Mouse (Mus musculus): ENCODE data around the gene Scn4a. TPM values are rescaled to one million over a fixed set of nuclear protein-coding genes. Genes with fewer than 3 reads are reported as not detected.
"Not testable (repeated sequence)": the region's sequence is repeated elsewhere in the genome, so short reads cannot be mapped to it uniquely, and the experiment has no call there.

The Scn4a gene
- 0.03 and 0.13 TPM in 2 replicates for polyA plus RNA-seq (2016; fragmentation: Nextera tagmentation; extraction: Ambion mirVana)

DNA sequence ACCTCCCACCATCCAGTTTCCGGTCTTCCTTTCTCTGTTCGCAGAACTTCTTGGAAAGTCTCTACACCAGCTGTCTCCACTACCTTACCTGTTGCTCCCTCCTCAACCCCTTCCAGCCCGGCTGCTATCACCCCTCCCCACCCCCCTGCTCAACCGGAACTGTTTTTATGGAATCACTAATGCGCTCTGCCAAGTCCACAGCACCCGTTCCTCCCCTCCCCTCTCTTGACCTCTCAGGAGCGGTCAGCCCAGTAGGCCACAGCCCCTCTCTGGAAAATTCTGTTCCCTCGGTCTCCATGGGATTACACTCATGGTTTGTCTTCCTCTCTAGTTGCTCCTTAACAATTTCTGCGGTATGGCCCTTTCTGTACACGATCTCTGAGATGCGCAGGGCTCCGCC lies at the start of gene Scn4a:
TSS of gene Scn4a (minus strand) at position 101 of the 400 bp plus-strand sequence.
- Histone ChIP-seq H3K4me3 (no peak within 1 kb of the TSS), H3K4me2 (replicated peaks) (no peak within 1 kb of the TSS), H3K9me3 (no peaks in the 10 kb centered on the region), H3K36me3 (no peaks in the 10 kb centered on the region), H3K27ac (no peak within 1 kb of the TSS), H3K4me1 (no peaks in the 10 kb centered on the region), H3K27me3 (replicated peaks) (no peaks in the 10 kb centered on the region), H3K9ac (no peak within 1 kb of the TSS)
- WGBS = 88% methylated on average over 12 of the region's 12 CpGs
- ATAC-seq (ENCODE audit: low FRiP score, low read depth) = no peak

DNA sequence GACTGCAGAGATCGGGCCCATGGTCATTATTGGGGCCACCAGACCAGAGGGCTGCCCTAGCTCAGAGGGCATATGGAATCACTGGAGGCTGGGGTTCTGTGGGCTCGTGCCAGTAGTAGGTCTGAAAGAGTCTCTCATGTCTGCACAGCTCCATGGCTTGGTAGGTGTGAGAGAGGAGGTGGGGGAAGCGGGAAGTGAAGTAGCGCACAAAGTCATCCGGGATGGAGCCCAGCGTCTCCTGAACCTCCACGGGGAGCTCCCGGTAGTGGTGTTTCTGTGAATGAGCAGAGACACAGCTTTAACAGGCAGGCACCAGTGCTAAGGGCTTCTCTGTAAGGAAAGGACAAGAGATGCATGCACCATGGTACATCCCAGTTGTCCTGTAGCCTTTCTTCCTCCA lies 45.4 kb upstream of the Scn4a start:
- ATAC-seq (ENCODE audit: low FRiP score, low read depth) = no peak
- WGBS = 94% methylated on average over 8 of the region's 8 CpGs
- Histone ChIP-seq H3K9ac (no peak overlapping the region), H3K27ac (no peak overlapping the region), H3K4me2 (replicated peaks) (no peak overlapping the region), H3K4me3 (no peak overlapping the region), H3K9me3 (no peaks in the 10 kb centered on the region), H3K4me1 (no peaks in the 10 kb centered on the region), H3K36me3 (peaks cover 37% of the 10 kb centered on the region), H3K27me3 (replicated peaks) (no peaks in the 10 kb centered on the region)

DNA sequence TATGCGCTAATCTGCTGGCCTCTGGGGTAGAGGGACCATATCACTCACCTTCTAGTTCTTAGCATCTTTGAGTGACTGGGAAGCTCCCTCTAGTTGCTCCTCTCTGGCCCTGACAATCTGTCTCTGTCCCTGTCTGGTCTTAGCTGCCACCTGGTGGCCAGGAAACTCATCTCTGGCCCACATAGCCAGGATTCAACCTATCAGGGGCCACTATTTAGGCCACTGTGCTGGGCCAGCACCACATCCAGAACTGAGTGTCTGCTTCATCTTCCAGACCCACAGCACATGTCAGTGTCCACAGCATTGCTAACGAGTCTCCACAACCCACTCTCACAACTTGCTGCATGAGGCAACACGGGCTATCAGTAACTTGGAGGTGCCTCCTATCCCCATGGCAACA lies 44.6 kb upstream of the Scn4a start:
- no peaks in the 10 kb centered on the region for H3K9me3 ChIP-seq
- peaks cover 33% of the 10 kb centered on the region for H3K36me3 ChIP-seq
- no peaks in the 10 kb centered on the region for H3K4me1 ChIP-seq
- H3K4me2 ChIP-seq (replicated peaks) = no peak overlapping the region
- no peak overlapping the region for H3K27ac ChIP-seq
- no peaks in the 10 kb centered on the region for H3K27me3 ChIP-seq (replicated peaks)
- ATAC-seq (ENCODE audit: low FRiP score, low read depth) = no peak
- no peak overlapping the region for H3K9ac ChIP-seq
- H3K4me3 ChIP-seq = no peak overlapping the region
- WGBS = 87% methylated on average over 3 of the region's 3 CpGs

DNA sequence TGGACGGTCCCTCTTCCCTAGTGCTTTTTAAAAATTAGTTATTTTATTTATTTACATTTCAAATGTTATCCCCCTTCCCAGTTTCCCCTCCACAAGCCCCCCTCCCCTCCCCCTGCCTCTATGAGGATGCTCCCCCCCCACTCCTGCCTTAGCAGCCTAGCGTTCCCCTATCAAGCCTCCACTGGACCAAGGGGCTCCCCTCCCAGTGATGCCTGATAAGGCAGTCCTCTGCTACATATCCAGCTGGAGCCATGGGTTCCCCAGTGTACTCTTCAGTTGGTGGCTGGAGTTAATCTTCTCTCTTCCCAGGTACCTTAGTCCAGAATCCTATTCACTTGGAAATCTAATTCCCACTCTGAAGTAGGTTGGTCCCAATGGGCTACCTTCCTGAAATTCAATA lies 41.0 kb upstream of the Scn4a start:
- not testable (repeated sequence) for H3K4me1 ChIP-seq; H3K4me3 ChIP-seq; H3K27ac ChIP-seq; H3K9ac ChIP-seq; H3K4me2 ChIP-seq (replicated peaks); H3K9me3 ChIP-seq; H3K27me3 ChIP-seq (replicated peaks); ATAC-seq (ENCODE audit: low FRiP score, low read depth)
- H3K36me3 ChIP-seq = peaks cover 15% of the 10 kb centered on the region
- 96% methylated on average over 2 of the region's 2 CpGs for WGBS

DNA sequence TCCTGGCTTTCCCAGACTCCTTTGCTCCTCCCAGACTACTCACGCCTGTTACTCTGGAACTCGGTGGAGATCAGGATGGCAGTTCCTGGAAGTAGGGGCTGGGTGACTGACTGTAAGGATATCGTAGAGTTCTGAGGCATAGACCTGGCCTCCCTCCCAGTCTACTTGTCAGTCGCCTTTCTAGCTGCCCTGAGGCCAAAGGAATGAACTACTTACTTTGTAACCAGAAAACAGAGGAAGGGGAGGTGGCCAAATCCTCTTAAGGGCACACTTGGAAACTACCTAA lies 40.2 kb upstream of the Scn4a start:
- ATAC-seq (ENCODE audit: low FRiP score, low read depth) = no peak
- Histone ChIP-seq H3K27me3 (replicated peaks) (no peaks in the 10 kb centered on the region), H3K9ac (no peak overlapping the region), H3K4me1 (no peaks in the 10 kb centered on the region), H3K9me3 (no peaks in the 10 kb centered on the region), H3K36me3 (peaks cover 8% of the 10 kb centered on the region; the same call in 1 of the 2 replicates), H3K27ac (no peak overlapping the region), H3K4me3 (no peak overlapping the region), H3K4me2 (replicated peaks) (no peak overlapping the region)
- 61% methylated on average over 4 of the region's 4 CpGs for WGBS

DNA sequence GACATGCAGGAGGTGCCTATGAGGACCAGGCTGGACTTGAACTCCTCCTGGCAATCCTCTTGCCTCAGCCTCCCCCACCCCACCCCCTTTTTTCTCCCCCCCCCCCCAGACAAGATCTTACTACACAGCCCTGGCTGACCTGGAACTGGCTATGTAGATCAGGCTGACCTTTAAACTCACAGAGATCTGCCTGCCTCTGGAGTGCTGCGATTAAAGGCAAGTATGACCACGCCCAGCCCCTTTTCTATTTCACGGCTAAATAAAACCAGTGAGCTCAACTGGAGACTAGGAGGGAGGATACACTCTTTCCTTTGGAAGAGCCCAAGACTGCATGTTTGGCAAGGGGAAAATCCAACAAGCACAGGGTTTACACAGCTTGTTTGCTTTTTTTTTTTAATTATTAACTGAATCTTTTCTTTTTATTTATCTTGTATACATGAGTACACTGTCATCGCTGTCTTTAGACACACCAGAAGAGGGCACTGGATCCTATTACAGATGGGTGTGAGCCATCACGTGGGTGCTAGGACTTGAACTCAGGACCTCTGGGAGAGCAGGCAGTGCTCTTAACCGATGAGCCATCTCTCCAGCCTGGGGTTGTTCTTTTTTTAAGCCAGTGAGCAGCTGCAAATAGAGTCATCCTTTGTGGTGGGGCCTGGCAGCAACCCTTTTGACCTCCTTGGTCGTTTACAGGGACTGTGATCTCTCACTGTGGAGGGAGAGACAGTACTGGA lies 39.7 kb upstream of the Scn4a start:
- no peak for ATAC-seq (ENCODE audit: low FRiP score, low read depth)
- no peaks in the 10 kb centered on the region for H3K9me3 ChIP-seq
- H3K4me1 ChIP-seq = no peaks in the 10 kb centered on the region
- no peak overlapping the region for H3K9ac ChIP-seq
- H3K4me3 ChIP-seq = no peak overlapping the region
- no peaks in the 10 kb centered on the region for H3K27me3 ChIP-seq (replicated peaks)
- WGBS = 74% methylated on average over 7 of the region's 7 CpGs
- H3K4me2 ChIP-seq (replicated peaks) = no peak overlapping the region
- H3K27ac ChIP-seq = no peak overlapping the region
- H3K36me3 ChIP-seq = peaks cover 5% of the 10 kb centered on the region; the same call in 1 of the 2 replicates

DNA sequence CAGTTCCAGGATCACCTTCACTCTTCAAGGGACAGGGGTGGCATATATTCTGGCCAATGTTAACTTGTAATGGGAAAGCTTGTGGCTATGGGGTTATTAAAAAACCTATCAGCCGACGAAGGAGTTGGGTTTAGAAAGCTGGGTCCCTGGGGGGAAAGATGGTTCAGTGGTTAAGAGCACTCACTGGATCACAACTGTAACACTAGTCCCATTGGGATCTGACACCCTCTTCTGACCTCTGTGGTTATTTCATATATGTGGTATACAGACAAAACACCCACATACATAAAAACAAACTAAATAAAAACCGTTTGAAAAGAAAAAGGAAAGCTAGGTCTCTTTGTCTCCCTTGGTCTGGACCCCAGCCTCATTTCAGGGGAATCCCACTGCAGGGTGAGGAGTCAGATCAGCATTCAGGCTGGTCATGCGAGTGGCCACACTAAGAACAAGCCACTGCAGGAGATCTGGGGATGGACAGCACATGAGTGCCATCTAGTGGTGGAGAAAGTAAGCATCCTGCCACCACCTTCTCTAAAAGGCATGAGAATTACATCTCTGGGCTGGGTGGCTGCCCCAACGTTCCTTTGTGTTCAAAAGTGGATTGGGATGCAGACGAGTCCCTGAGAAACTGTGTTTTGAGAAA lies 38.6 kb upstream of the Scn4a start:
- peaks cover 5% of the 10 kb centered on the region; the same call in 1 of the 2 replicates for H3K36me3 ChIP-seq
- H3K27ac ChIP-seq = no peak overlapping the region
- peak; percentile 29; the same call in 1 of the 2 replicates for ATAC-seq (ENCODE audit: low FRiP score, low read depth)
- H3K27me3 ChIP-seq (replicated peaks) = no peaks in the 10 kb centered on the region
- no peaks in the 10 kb centered on the region for H3K9me3 ChIP-seq
- H3K9ac ChIP-seq = no peak overlapping the region
- no peak overlapping the region for H3K4me2 ChIP-seq (replicated peaks)
- no peaks in the 10 kb centered on the region for H3K4me1 ChIP-seq
- 32% methylated on average over 6 of the region's 6 CpGs for WGBS
- no peak overlapping the region for H3K4me3 ChIP-seq

DNA sequence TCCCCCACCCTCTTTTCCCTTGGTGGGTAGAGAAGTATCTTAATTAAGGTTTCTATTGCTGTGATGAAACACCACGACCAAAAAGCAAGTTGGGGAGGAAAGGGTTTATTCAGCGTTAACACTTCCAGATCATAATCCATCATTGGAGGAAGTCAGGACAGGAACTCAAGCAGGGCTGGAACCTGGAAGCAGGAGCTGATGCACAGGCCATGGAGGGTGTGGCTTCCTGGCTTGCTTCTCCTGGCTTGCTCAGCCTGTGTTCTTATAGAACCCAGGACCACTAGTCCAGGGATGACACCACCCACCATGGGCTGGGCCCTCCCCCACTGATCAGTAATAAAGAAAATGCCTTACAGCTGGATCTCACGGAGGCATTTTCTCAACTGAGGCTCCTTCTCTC lies 37.7 kb upstream of the Scn4a start:
- no peak for ATAC-seq (ENCODE audit: low FRiP score, low read depth)
- Histone ChIP-seq H3K27me3 (replicated peaks) (no peaks in the 10 kb centered on the region), H3K4me2 (replicated peaks) (no peak overlapping the region), H3K9ac (no peak overlapping the region), H3K9me3 (no peaks in the 10 kb centered on the region), H3K36me3 (peaks cover 5% of the 10 kb centered on the region; the same call in 1 of the 2 replicates), H3K4me1 (no peaks in the 10 kb centered on the region), H3K4me3 (no peak overlapping the region), H3K27ac (no peak overlapping the region)
- 68% methylated on average over 3 of the region's 3 CpGs for whole genome bisulfite sequencing

DNA sequence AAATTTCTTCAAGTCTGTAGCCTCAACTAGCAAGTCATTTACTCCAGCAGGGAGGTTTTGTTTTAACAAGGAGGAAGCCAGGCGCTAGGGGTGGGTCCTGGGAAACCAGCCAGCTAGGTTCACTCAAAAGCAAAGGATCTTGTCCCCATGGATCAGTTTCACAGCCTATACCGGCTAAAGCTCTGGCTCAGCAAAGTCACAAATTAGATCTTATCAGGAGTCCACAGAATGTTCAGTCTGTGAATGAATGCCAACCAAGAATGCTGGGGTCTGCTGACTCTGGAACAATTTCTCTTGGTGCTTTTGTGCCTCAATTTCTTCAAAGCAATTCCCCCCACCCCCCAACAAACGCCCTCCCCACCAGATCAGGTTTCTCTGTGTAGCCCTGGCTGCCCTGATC lies 36.5 kb upstream of the Scn4a start:
- ATAC-seq (ENCODE audit: low FRiP score, low read depth) = no peak
- 58% methylated on average over 3 of the region's 3 CpGs for WGBS
- Histone ChIP-seq H3K4me1 (no peaks in the 10 kb centered on the region), H3K9me3 (no peaks in the 10 kb centered on the region), H3K4me3 (no peak overlapping the region), H3K27ac (no peak overlapping the region), H3K4me2 (replicated peaks) (no peak overlapping the region), H3K27me3 (replicated peaks) (no peaks in the 10 kb centered on the region), H3K36me3 (peaks cover 5% of the 10 kb centered on the region; the same call in 1 of the 2 replicates), H3K9ac (no peak overlapping the region)

DNA sequence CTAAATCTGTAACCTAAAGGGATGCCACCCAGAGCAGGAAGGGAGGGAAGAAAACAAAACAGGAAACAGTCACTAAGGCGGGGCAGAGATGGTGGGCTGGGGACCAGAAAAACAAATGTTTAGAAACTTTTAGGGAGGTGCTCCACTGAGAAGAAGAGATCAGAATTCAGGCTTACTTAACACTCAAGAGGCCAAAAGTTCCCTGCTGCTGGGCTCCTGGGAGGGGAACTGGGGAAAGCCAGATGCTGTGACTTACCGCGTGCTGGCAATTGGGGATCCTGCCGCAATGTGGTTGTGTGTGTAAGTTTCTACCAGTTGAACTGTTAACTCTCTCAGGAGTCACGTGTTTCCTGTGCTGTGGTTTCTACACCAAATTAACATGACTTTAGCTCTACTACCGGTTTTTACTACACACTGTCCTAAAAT lies 34.7 kb upstream of the Scn4a start, which contains the start of gene Icam2:
TSS of gene Icam2 (minus strand) at position 285 of the 426 bp plus-strand sequence.
- ATAC-seq (ENCODE audit: low FRiP score, low read depth) = no peak
- Histone ChIP-seq H3K27ac (no peak within 1 kb of the TSS), H3K9ac (no peak within 1 kb of the TSS), H3K36me3 (no peaks in the 10 kb centered on the region), H3K4me1 (no peaks in the 10 kb centered on the region), H3K27me3 (replicated peaks) (no peaks in the 10 kb centered on the region), H3K4me3 (no peak within 1 kb of the TSS), H3K9me3 (no peaks in the 10 kb centered on the region), H3K4me2 (replicated peaks) (no peak within 1 kb of the TSS)
- WGBS = 82% methylated on average over 6 of the region's 6 CpGs

DNA sequence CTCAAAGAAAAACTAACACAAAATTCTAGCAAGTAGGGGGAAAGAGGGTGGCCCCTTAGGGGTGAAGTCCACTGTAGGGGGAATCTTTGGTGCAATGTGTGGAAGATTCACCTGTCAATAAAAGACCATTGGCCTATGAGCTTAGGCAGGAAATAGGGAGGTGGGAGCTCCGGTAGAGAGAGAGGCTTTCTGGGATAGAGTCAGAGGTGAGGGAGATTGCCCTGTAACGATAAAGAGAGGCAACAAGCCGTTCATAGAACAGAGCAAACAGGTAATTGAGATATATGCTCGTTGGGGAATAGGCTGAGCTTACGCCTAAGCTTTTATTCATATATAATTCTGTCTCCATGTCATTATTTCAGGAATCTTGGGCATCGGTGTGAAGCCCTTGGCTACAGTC lies 33.9 kb upstream of the Scn4a start:
- Histone ChIP-seq H3K36me3 (no peaks in the 10 kb centered on the region), H3K4me3 (no peak overlapping the region), H3K9ac (no peak overlapping the region), H3K4me2 (replicated peaks) (no peak overlapping the region), H3K27ac (no peak overlapping the region), H3K4me1 (no peaks in the 10 kb centered on the region), H3K27me3 (replicated peaks) (no peaks in the 10 kb centered on the region), H3K9me3 (no peaks in the 10 kb centered on the region)
- no peak for ATAC-seq (ENCODE audit: low FRiP score, low read depth)
- WGBS = 86% methylated on average over 6 of the region's 6 CpGs

DNA sequence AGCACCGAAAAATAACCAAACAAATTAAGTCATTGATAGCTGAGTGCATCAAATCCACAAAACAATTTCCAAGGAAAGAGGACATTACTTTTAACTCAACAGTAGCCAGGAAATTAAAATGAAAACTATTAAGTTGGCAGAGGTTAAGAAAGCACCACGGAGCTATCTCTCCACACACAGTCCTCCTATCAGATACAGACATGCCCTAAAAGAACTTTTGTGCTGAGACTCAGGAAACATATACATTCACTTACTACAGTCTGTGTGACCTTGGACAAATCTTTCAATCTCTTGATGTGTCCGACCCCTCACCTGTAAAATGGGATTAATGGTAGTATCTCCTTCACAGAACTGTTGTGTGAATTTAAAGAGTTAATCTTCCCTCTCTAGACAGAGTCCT lies 33.3 kb upstream of the Scn4a start:
- H3K9ac ChIP-seq = no peak overlapping the region
- no peaks in the 10 kb centered on the region for H3K27me3 ChIP-seq (replicated peaks)
- no peaks in the 10 kb centered on the region for H3K4me1 ChIP-seq
- H3K27ac ChIP-seq = no peak overlapping the region
- H3K9me3 ChIP-seq = no peaks in the 10 kb centered on the region
- ATAC-seq (ENCODE audit: low FRiP score, low read depth) = no peak
- WGBS = 87% methylated on average over 3 of the region's 3 CpGs
- no peaks in the 10 kb centered on the region for H3K36me3 ChIP-seq
- no peak overlapping the region for H3K4me2 ChIP-seq (replicated peaks)
- H3K4me3 ChIP-seq = no peak overlapping the region

Measured in neural tube, embryonic 12.5 days (tissue).